Mouse (Mus musculus): ENCODE measurements around the gene Rnaseh1. TPM values are rescaled to one million over a fixed set of nuclear protein-coding genes. Genes with fewer than 3 reads are reported as not detected.

Gene Rnaseh1
- polyA plus RNA-seq, 1 experiment from 2014 or later = 23.9 TPM

DNA sequence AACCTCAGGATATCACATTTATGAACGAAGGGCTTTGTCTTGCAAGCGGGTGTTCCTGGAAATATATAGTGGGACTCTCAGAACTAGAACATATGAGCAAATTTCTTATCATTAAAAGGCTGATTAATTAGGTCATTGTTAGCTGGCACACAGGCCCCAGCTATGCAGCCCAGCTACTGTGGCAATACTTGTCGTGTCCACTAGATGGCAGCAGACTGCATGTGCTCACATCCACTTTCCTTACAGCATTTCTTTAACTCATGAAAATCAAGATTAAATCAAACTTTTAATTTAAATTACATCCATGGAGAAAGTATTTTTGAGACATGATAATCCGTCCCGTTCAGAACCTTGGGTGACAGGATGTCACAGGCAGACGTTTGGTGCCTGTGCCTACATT is 50.3 kb downstream of the Rnaseh1 start:
- no peaks in the 10 kb centered on the region for H3K9me3 ChIP-seq
- WGBS = 10% methylated on average over 6 of the region's 6 CpGs
- H3K27ac ChIP-seq (replicated peaks) = peak overlapping the region; percentile 93
- no peak overlapping the region for H3K4me2 ChIP-seq
- no peak overlapping the region for H3K4me3 ChIP-seq
- no peaks in the 10 kb centered on the region for H3K27me3 ChIP-seq
- peak overlapping the region; percentile 57; the same call in 1 of the 2 replicates for H3K9ac ChIP-seq
- H3K36me3 ChIP-seq = peaks cover 20% of the 10 kb centered on the region
- H3K4me1 ChIP-seq (replicated peaks) = peaks cover 37% of the 10 kb centered on the region
- no peak for ATAC-seq (ENCODE audit: low read depth)

DNA sequence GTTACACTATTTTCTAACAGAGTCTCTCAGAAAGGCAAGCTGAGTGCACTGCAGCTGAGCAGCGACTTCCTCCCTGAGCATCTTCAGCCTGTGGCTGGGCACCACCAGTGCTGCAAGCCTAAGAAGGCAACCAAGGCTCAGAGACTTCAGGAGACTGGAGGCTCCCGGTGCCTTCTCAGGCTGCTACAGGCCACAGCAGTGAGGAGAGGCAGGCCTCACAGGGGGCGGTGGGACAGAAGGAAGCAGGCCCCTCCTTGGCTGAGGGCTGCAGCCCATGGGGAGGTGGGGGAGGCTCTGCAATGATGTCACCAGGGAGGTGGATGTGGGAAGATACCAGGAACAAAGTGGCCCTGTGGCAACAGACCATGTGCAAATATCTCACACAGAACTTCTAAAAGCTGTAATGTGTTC is 50.7 kb downstream of the Rnaseh1 start:
- H3K4me1 ChIP-seq (replicated peaks) = peaks cover 42% of the 10 kb centered on the region
- H3K27me3 ChIP-seq = no peaks in the 10 kb centered on the region
- H3K4me3 ChIP-seq = no peak overlapping the region
- H3K4me2 ChIP-seq = no peak overlapping the region
- peak overlapping the region; percentile 57; the same call in 1 of the 2 replicates for H3K9ac ChIP-seq
- ATAC-seq (ENCODE audit: low read depth) = peak; percentile 40
- WGBS = 29% methylated on average over 3 of the region's 3 CpGs
- H3K27ac ChIP-seq (replicated peaks) = peak overlapping the region; percentile 93
- peaks cover 17% of the 10 kb centered on the region for H3K36me3 ChIP-seq
- H3K9me3 ChIP-seq = no peaks in the 10 kb centered on the region

DNA sequence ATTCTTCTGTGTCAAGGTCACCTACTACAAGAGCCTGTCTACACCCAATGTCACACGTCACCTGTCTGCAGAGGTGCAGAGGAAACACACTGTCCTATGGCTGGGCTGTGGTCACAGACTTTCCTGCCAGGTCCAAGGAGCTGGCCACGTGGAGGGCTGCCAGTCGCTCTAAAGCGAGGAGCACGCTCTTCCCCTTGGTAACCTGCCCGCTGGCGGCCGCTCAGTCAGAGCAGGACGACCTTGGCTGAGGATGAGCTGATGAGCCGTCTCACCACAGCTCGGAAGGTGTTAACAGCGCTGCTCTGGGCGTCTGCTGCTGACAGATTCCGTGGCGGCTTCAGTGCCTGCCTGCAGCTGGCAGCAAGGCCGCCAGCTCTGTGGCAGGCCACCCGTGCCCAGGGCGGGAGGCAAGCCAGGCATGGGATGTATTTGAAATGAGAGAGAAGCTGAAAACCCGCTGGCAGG is 51.2 kb downstream of the Rnaseh1 start:
- H3K27ac ChIP-seq (replicated peaks) = peak overlapping the region; percentile 93
- no peak overlapping the region for H3K4me2 ChIP-seq
- 72% methylated on average over 19 of the region's 19 CpGs for WGBS
- peak; percentile 40 for ATAC-seq (ENCODE audit: low read depth)
- no peaks in the 10 kb centered on the region for H3K27me3 ChIP-seq
- H3K9me3 ChIP-seq = no peaks in the 10 kb centered on the region
- no peak overlapping the region for H3K4me3 ChIP-seq
- H3K36me3 ChIP-seq = peaks cover 14% of the 10 kb centered on the region; the same call in 1 of the 2 replicates
- H3K4me1 ChIP-seq (replicated peaks) = peaks cover 43% of the 10 kb centered on the region
- peak overlapping the region; percentile 57 for H3K9ac ChIP-seq

DNA sequence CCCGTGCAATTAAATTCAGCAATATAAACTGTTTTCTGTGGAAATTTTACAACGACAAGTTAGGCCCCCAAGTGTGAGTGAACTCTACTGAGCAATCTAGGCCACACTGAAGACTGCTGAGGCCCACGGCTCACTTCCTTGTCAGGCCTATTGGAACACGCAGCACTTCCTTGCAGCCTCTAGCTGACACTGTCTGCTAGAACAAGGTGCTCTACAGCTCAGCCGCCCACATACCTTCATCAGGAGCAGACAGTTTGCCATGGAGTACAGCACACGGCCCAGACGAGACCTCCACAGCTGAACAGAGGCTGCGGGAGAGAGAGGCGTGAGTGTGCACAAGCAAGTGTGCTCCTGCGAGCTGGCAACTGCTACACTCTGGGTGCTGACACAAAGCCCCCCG is 51.9 kb downstream of the Rnaseh1 start:
- Histone ChIP-seq H3K4me3 (no peak overlapping the region), H3K27ac (replicated peaks) (peak overlapping the region; percentile 93), H3K9me3 (no peaks in the 10 kb centered on the region), H3K36me3 (0 out of 2 replicates have a peak, but pooled peaks cover 8% of the 10 kb centered on the region), H3K4me2 (no peak overlapping the region), H3K9ac (peak overlapping the region; percentile 38; the same call in 1 of the 2 replicates), H3K4me1 (replicated peaks) (peaks cover 43% of the 10 kb centered on the region), H3K27me3 (no peaks in the 10 kb centered on the region)
- ATAC-seq (ENCODE audit: low read depth) = no peak
- WGBS = 84% methylated on average over 11 of the region's 11 CpGs

DNA sequence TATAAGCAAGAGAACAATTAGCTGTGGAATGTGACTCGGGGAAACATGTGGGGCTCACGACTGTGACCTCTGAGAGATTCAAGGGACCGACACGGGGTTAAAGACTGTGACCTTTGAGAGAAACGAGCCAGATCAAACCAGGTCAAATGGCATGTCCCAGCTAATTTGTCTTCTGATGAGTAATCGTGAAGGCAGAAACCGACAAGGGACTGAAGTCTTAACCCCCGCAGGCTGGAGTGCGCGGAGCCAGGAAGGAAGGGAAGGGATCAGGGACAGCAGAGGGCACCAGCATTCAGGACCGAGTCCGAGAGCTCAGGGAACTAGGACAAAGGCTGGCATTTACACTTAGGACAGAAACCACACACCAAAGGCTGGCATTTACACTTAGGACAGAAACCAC is 55.0 kb downstream of the Rnaseh1 start:
- no peak overlapping the region for H3K4me3 ChIP-seq
- peaks cover 5% of the 10 kb centered on the region; the same call in 1 of the 2 replicates for H3K36me3 ChIP-seq
- H3K27ac ChIP-seq (replicated peaks) = 0 out of 2 replicates have a peak overlapping the region, but pooled peaks have one; percentile 38
- peaks cover 38% of the 10 kb centered on the region for H3K4me1 ChIP-seq (replicated peaks)
- no peaks in the 10 kb centered on the region for H3K27me3 ChIP-seq
- ATAC-seq (ENCODE audit: low read depth) = no peak
- no peak overlapping the region for H3K4me2 ChIP-seq
- H3K9me3 ChIP-seq = no peaks in the 10 kb centered on the region
- 3% methylated on average over 12 of the region's 12 CpGs for WGBS
- peak overlapping the region; percentile 53 for H3K9ac ChIP-seq

DNA sequence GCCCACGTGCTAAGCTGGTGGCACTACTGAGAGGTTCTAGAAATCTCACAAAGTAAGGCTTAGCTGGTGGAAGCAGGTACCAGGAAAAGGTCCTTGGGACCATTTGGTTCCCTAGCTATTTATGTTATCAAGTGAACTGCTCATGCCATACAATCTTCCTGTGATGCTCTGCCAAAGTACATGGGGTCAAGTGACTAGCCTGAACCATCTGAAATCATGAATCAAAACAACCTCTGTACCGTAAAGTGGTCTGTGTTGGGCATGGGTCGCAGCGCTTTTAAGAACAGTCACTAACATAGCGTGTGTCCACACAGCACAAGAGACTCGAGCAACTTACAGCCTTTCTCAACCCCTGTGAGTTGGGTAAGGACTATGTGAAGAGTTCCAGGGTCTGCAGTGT is 55.8 kb downstream of the Rnaseh1 start:
- Histone ChIP-seq H3K36me3 (peaks cover 13% of the 10 kb centered on the region), H3K4me3 (no peak overlapping the region), H3K27me3 (no peaks in the 10 kb centered on the region), H3K9me3 (no peaks in the 10 kb centered on the region), H3K4me1 (replicated peaks) (peaks cover 34% of the 10 kb centered on the region), H3K4me2 (no peak overlapping the region), H3K27ac (replicated peaks) (no peak overlapping the region), H3K9ac (no peak overlapping the region; the same call in 1 of the 2 replicates)
- no peak for ATAC-seq (ENCODE audit: low read depth)
- 87% methylated on average over 6 of the region's 6 CpGs for WGBS

DNA sequence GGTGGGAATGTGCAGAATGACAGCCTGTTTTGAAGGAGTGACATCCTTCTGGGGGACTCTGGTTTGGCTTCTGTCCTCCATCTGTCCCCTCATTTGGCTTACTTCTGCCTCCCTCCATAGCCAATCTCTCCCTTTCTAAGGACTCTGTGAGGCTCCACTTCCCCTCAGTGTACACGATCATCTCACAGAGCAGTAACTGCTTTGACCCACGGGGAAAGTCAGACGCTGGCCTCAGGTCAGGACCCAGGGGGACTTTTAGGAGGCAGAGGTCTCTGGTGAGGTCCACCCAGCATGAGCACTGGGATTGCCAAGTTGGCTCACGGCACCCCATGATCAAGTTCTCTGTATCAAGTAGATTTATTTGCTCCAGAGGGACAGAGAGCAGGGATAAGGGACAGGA is 58.8 kb downstream of the Rnaseh1 start:
- no peak for ATAC-seq (ENCODE audit: low read depth)
- Histone ChIP-seq H3K4me3 (no peak overlapping the region), H3K9ac (no peak overlapping the region), H3K9me3 (no peaks in the 10 kb centered on the region), H3K4me2 (no peak overlapping the region), H3K27ac (replicated peaks) (no peak overlapping the region), H3K27me3 (no peaks in the 10 kb centered on the region), H3K36me3 (peaks cover 41% of the 10 kb centered on the region), H3K4me1 (replicated peaks) (peaks cover 24% of the 10 kb centered on the region)
- WGBS = 81% methylated on average over 4 of the region's 4 CpGs

Small RNA genes within 50 kb of the gene (microRNA-seq; reads per million reads assigned to microRNA genes)
- not detected for gene Mir6937

Other genes with a start within 250 kb of the Rnaseh1 start
- 0.11 TPM in 1 of 2 replicates, not detected in the other for gene Dcdc2c, start 97.2 kb upstream of the Rnaseh1 start, polyA plus RNA-seq (2015; fragmentation: Nextera tagmentation; extraction: Ambion mirVana)
- gene Allc, start 67.1 kb upstream of the Rnaseh1 start, polyA plus RNA-seq (2015; fragmentation: Nextera tagmentation; extraction: Ambion mirVana) = 0.18 and 0.19 TPM in 2 replicates
- 0.93 and 1.4 TPM in 2 replicates for gene Colec11, start 26.2 kb upstream of the Rnaseh1 start, polyA plus RNA-seq (2015; fragmentation: Nextera tagmentation; extraction: Ambion mirVana)
- gene Rps7, start 13.6 kb upstream of the Rnaseh1 start, polyA plus RNA-seq (2015; fragmentation: Nextera tagmentation; extraction: Ambion mirVana) = 517 and 523 TPM in 2 replicates
- gene Adi1, start 25.6 kb downstream of the Rnaseh1 start, polyA plus RNA-seq (2015; fragmentation: Nextera tagmentation; extraction: Ambion mirVana) = 29.6 and 30.5 TPM in 2 replicates
- gene Trappc12, start 100.9 kb downstream of the Rnaseh1 start, polyA plus RNA-seq (2015; fragmentation: Nextera tagmentation; extraction: Ambion mirVana) = 36.5 and 40.5 TPM in 2 replicates
- 59.9 and 69.6 TPM in 2 replicates for gene Eipr1, start 102.2 kb downstream of the Rnaseh1 start, polyA plus RNA-seq (2015; fragmentation: Nextera tagmentation; extraction: Ambion mirVana)

Measured in neural tube, embryonic 13.5 days (tissue).